Mouse (Mus musculus): Measurements from ENCODE around the gene Trem2.
"Not testable (repeated sequence)": the region's sequence is repeated elsewhere in the genome, so short reads cannot be mapped to it uniquely, and the experiment has no call there.

Trem2 gene

GRCm38 (mm10) chr17:48350681-48351193 lies 4.5 kb downstream of the Trem2 start:
- no peak for DNase-seq (ENCODE audit: low read depth, low spot score)

GRCm38 (mm10) chr17:48352976-48353375 lies 6.8 kb downstream of the Trem2 start:
- not testable (repeated sequence) for DNase-seq (ENCODE audit: low read depth, low spot score)

GRCm38 (mm10) chr17:48355822-48356221 lies 9.6 kb downstream of the Trem2 start:
- no peak for DNase-seq (ENCODE audit: low read depth, low spot score)

GRCm38 (mm10) chr17:48357892-48358291 lies 11.7 kb downstream of the Trem2 start:
- no peak for DNase-seq (ENCODE audit: low read depth, low spot score)

GRCm38 (mm10) chr17:48359616-48360015 lies 13.4 kb downstream of the Trem2 start, which contains the start of gene Treml1:
Gene Treml1, plus strand, starts transcription at chr17:48359916.
- DNase-seq (ENCODE audit: low read depth, low spot score) = no peak

- DNase-seq (ENCODE audit: low read depth, low spot score) = no peak
These were observed 14.3 kb downstream of the Trem2 start for GRCm38 (mm10) chr17:48360462-48360861.

GRCm38 (mm10) chr17:48362346-48362745 lies 16.1 kb downstream of the Trem2 start:
- no peak for DNase-seq (ENCODE audit: low read depth, low spot score)

- DNase-seq (ENCODE audit: low read depth, low spot score) = no peak
These were observed 16.8 kb downstream of the Trem2 start for GRCm38 (mm10) chr17:48362966-48363365.

GRCm38 (mm10) chr17:48363421-48363965 lies 17.3 kb downstream of the Trem2 start:
- DNase-seq (ENCODE audit: low read depth, low spot score) = no peak

- no peak for DNase-seq (ENCODE audit: low read depth, low spot score)
These were observed 19.4 kb downstream of the Trem2 start for GRCm38 (mm10) chr17:48365511-48366155.

GRCm38 (mm10) chr17:48366806-48367205 lies 20.6 kb downstream of the Trem2 start:
- no peak for DNase-seq (ENCODE audit: low read depth, low spot score)

GRCm38 (mm10) chr17:48371621-48372020 lies 25.4 kb downstream of the Trem2 start:
- DNase-seq (ENCODE audit: low read depth, low spot score) = no peak

- DNase-seq (ENCODE audit: low read depth, low spot score) = no peak
These were observed 26.8 kb downstream of the Trem2 start for GRCm38 (mm10) chr17:48372987-48373386.

- no peak for DNase-seq (ENCODE audit: low read depth, low spot score)
These were observed 29.9 kb downstream of the Trem2 start for GRCm38 (mm10) chr17:48376102-48376501.

- DNase-seq (ENCODE audit: low read depth, low spot score) = no peak
These were observed 32.8 kb downstream of the Trem2 start for GRCm38 (mm10) chr17:48379050-48379449.

GRCm38 (mm10) chr17:48385786-48386461 lies 39.7 kb downstream of the Trem2 start:
- no peak for DNase-seq (ENCODE audit: low read depth, low spot score)

GRCm38 (mm10) chr17:48388666-48389065 lies 42.5 kb downstream of the Trem2 start:
- DNase-seq (ENCODE audit: low read depth, low spot score) = no peak

- DNase-seq (ENCODE audit: low read depth, low spot score) = no peak
These were observed 43.2 kb downstream of the Trem2 start for GRCm38 (mm10) chr17:48389442-48389841.

GRCm38 (mm10) chr17:48391446-48391845 lies 45.2 kb downstream of the Trem2 start:
- no peak for DNase-seq (ENCODE audit: low read depth, low spot score)

- no peak for DNase-seq (ENCODE audit: low read depth, low spot score)
These were observed 46.4 kb downstream of the Trem2 start for GRCm38 (mm10) chr17:48392616-48393015.

- DNase-seq (ENCODE audit: low read depth, low spot score) = no peak
These were observed 55.5 kb downstream of the Trem2 start for GRCm38 (mm10) chr17:48401710-48402109.

- DNase-seq (ENCODE audit: low read depth, low spot score) = no peak
These were observed 56.5 kb downstream of the Trem2 start for GRCm38 (mm10) chr17:48402751-48403150.
